ENCODE assay signal across 18 mouse cellular contexts in genomic region chr5:135851481-135851880, GRCm38 (mm10). TPM values are rescaled to one million over a fixed set of nuclear protein-coding genes. Genes with fewer than 3 reads are reported as not detected.
DNase-seq lines count a peak whose midpoint lies in the region; ATAC-seq and TF ChIP-seq lines count a peak whose summit lies in the region.
"Had no signal": no experiment of that assay in that cellular context is flagged by ENCODE, and none has a peak within 500 bp of the region (broad histone marks: within the 10 kb centered on the region; RNA-seq: fewer than 3 reads in every experiment).

No protein-coding gene starts in this region.

- H3K4me2 ChIP-seq in embryonic facial prominence, embryonic 12.5 days (replicated peaks), result peak overlapping the region; percentile 27
- H3K4me2 ChIP-seq in forebrain, embryonic 13.5 days, result peak overlapping the region; percentile 40
- peak overlapping the region; percentile 40 for H3K4me2 ChIP-seq in hindbrain, embryonic 15.5 days
- H3K4me2 ChIP-seq in midbrain, postnatal 0 days (ENCODE audit: low read depth, low read length, poor library complexity, severe bottlenecking), result peak overlapping the region; percentile 15; the same call in 1 of the 2 replicates
- H3K4me2 ChIP-seq: heart, embryonic 13.5 days; limb, embryonic 13.5 days had no signal

- peaks cover 76% of the 10 kb centered on the region for H3K27me3 ChIP-seq in embryonic facial prominence, embryonic 12.5 days
- peaks cover 77% of the 10 kb centered on the region for H3K27me3 ChIP-seq in forebrain, embryonic 13.5 days
- H3K27me3 ChIP-seq in hindbrain, embryonic 15.5 days, result peaks cover 11% of the 10 kb centered on the region
- peaks cover 10% of the 10 kb centered on the region for H3K27me3 ChIP-seq in midbrain, postnatal 0 days (ENCODE audit: insufficient read depth, low read length)

- H3K27ac ChIP-seq in embryonic facial prominence, embryonic 12.5 days, result 0 out of 2 replicates have a peak overlapping the region, but pooled peaks have one; percentile 6
- H3K27ac ChIP-seq in forebrain, embryonic 13.5 days, result peak overlapping the region; percentile 79
- peak overlapping the region; percentile 88 for H3K27ac ChIP-seq in hindbrain, embryonic 15.5 days (replicated peaks)
- H3K27ac ChIP-seq in midbrain, postnatal 0 days (ENCODE audit: low read depth, low read length), result peak overlapping the region; percentile 71
- H3K27ac ChIP-seq in left cerebral cortex, adult 2 months, result no peak overlapping the region
- H3K27ac ChIP-seq: heart, embryonic 13.5 days; limb, embryonic 13.5 days had no signal

- H3K9me3 ChIP-seq in embryonic facial prominence, embryonic 12.5 days, result no peaks in the 10 kb centered on the region
- no peaks in the 10 kb centered on the region for H3K9me3 ChIP-seq in forebrain, embryonic 13.5 days (replicated peaks)
- H3K9me3 ChIP-seq in hindbrain, embryonic 15.5 days, result no peaks in the 10 kb centered on the region
- H3K9me3 ChIP-seq in midbrain, postnatal 0 days (ENCODE audit: low read length), result no peaks in the 10 kb centered on the region
- H3K9me3 ChIP-seq: heart, embryonic 13.5 days had no signal

- no peak for TF ChIP-seq CTCF in midbrain, postnatal 0 days (IDR thresholded peaks at IDR 0.05)
- no peak for TF ChIP-seq CTCF in left cerebral cortex, adult 2 months (IDR thresholded peaks at IDR 0.05)

- H3K36me3 ChIP-seq in embryonic facial prominence, embryonic 12.5 days, result no peaks in the 10 kb centered on the region
- no peaks in the 10 kb centered on the region for H3K36me3 ChIP-seq in forebrain, embryonic 13.5 days (ENCODE audit: poor library complexity, severe bottlenecking)
- H3K36me3 ChIP-seq in hindbrain, embryonic 15.5 days, result no peaks in the 10 kb centered on the region
- H3K36me3 ChIP-seq in midbrain, postnatal 0 days (ENCODE audit: insufficient read depth, low read length), result peaks cover 9% of the 10 kb centered on the region; the same call in 1 of the 2 replicates
- H3K36me3 ChIP-seq: heart, embryonic 13.5 days; limb, embryonic 13.5 days had no signal

- no peak overlapping the region for H3K9ac ChIP-seq in embryonic facial prominence, embryonic 12.5 days
- H3K9ac ChIP-seq in forebrain, embryonic 13.5 days, result 0 out of 2 replicates have a peak overlapping the region, but pooled peaks have one; percentile 45
- H3K9ac ChIP-seq in hindbrain, embryonic 15.5 days, result no peak overlapping the region
- no peak overlapping the region for H3K9ac ChIP-seq in midbrain, postnatal 0 days (replicated peaks; ENCODE audit: low read length, poor library complexity, severe bottlenecking)
- H3K9ac ChIP-seq: heart, embryonic 13.5 days; limb, embryonic 13.5 days had no signal

- DNase-seq in midbrain, postnatal 0 days (ENCODE audit: low spot score), result no peak
- DNase-seq in thymus, postnatal 0 days (ENCODE audit: low spot score), result no peak
- no peak for DNase-seq in right cerebral cortex, postnatal 4 days
- no peak for DNase-seq in Muller cell, postnatal 12 days (ENCODE audit: inconsistent ontology term)
- DNase-seq in left cerebral cortex, adult 2 months (ENCODE audit: extremely low spot score in 1 of 2, low spot score in 2 of 2), result no peak
- DNase-seq: cerebellum, adult 8-10 months; gastrocnemius, postnatal 14 days; kidney, adult 9 months; layer of hippocampus, adult 9-11 months; spleen, adult 18-20 months; thymus, postnatal 36 days had no signal

- intact Hi-C loops in left cerebral cortex, adult 2 months (cut with DNase I), result loop anchor here (10.0 kb wide), 1 partner anchor 217 kb away; the partner anchor contains the start of gene Rhbdd2

- ATAC-seq in embryonic facial prominence, embryonic 12.5 days (ENCODE audit: insufficient number of reproducible peaks, insufficient read depth, low FRiP score, low TSS enrichment), result no peak
- 0 out of 2 replicates have a peak, but pooled peaks have one; percentile 11 for ATAC-seq in forebrain, embryonic 13.5 days
- 0 out of 2 replicates have a peak, but pooled peaks have one; percentile 2 for ATAC-seq in hindbrain, embryonic 15.5 days (ENCODE audit: low FRiP score, low read depth)
- ATAC-seq in midbrain, postnatal 0 days (ENCODE audit: low FRiP score), result peak; percentile 18; the same call in 1 of the 2 replicates

- H3K4me3 ChIP-seq in embryonic facial prominence, embryonic 12.5 days, result no peak overlapping the region
- H3K4me3 ChIP-seq in forebrain, embryonic 13.5 days, result no peak overlapping the region
- H3K4me3 ChIP-seq in hindbrain, embryonic 15.5 days, result no peak overlapping the region
- no peak overlapping the region for H3K4me3 ChIP-seq in midbrain, postnatal 0 days (ENCODE audit: low read depth, low read length)
- no peak overlapping the region for H3K4me3 ChIP-seq in left cerebral cortex, adult 2 months

- H3K4me1 ChIP-seq in embryonic facial prominence, embryonic 12.5 days, result peaks cover 15% of the 10 kb centered on the region
- H3K4me1 ChIP-seq in forebrain, embryonic 13.5 days, result peaks cover 26% of the 10 kb centered on the region
- H3K4me1 ChIP-seq in hindbrain, embryonic 15.5 days (replicated peaks), result peaks cover 31% of the 10 kb centered on the region
- H3K4me1 ChIP-seq in midbrain, postnatal 0 days (ENCODE audit: insufficient read depth, low read length), result no peaks in the 10 kb centered on the region

- WGBS in embryonic facial prominence, embryonic 12.5 days, result 4% methylated on average over 14 of the region's 14 CpGs
- 7% methylated on average over 14 of the region's 14 CpGs for WGBS in forebrain, embryonic 13.5 days
- 7% methylated on average over 14 of the region's 14 CpGs for WGBS in hindbrain, embryonic 15.5 days
- 20% methylated on average over 14 of the region's 14 CpGs for WGBS in midbrain, postnatal 0 days

RNA-seq across cellular contexts. Expression of gene Hspb1, which starts 36.2 kb away (rescaled TPM):
- polyA plus RNA-seq in embryonic facial prominence, embryonic 12.5 days (2016; fragmentation: Nextera tagmentation; extraction: Ambion mirVana), result 67.9 and 74.8 TPM in 2 replicates
- polyA plus RNA-seq in forebrain, embryonic 13.5 days (2015; fragmentation: Nextera tagmentation; extraction: Ambion mirVana), result 3.9 and 4.3 TPM in 2 replicates
- polyA plus RNA-seq in hindbrain, embryonic 15.5 days (2015; fragmentation: Nextera tagmentation; extraction: Ambion mirVana), result 14.8 and 16.6 TPM in 2 replicates
- 26.2 and 28.8 TPM in 2 replicates for total RNA-seq in midbrain, postnatal 0 days (2014; rRNA removed)
- 19.2 and 19.3 TPM in 2 replicates for polyA plus RNA-seq in midbrain, postnatal 0 days (2015; fragmentation: Nextera tagmentation; extraction: Ambion mirVana)
- polyA plus RNA-seq in thymus, postnatal 0 days (2015; fragmentation: Nextera tagmentation; extraction: Ambion mirVana), result 23.7 and 29.1 TPM in 2 replicates
- 10 to 100 TPM; 19.2 to 19.3 TPM for total RNA-seq in left cerebral cortex, adult 2 months (2021)
- total RNA-seq: hematopoietic stem cell, adult 5-6 weeks had no signal

RNA-seq across cellular contexts. Expression of gene Srrm3, which starts 44.8 kb away (rescaled TPM):
- 3.6 and 8.9 TPM in 2 replicates for polyA plus RNA-seq in embryonic facial prominence, embryonic 12.5 days (2016; fragmentation: Nextera tagmentation; extraction: Ambion mirVana)
- 45.8 and 52.8 TPM in 2 replicates for polyA plus RNA-seq in forebrain, embryonic 13.5 days (2015; fragmentation: Nextera tagmentation; extraction: Ambion mirVana)
- 79.4 and 90.0 TPM in 2 replicates for polyA plus RNA-seq in hindbrain, embryonic 15.5 days (2015; fragmentation: Nextera tagmentation; extraction: Ambion mirVana)
- total RNA-seq in midbrain, postnatal 0 days (2014; rRNA removed), result 85.2 and 123 TPM in 2 replicates
- polyA plus RNA-seq in midbrain, postnatal 0 days (2015; fragmentation: Nextera tagmentation; extraction: Ambion mirVana), result 52.5 and 58.8 TPM in 2 replicates
- polyA plus RNA-seq in thymus, postnatal 0 days (2015; fragmentation: Nextera tagmentation; extraction: Ambion mirVana), result 0.09 TPM in 1 of 2 replicates, not detected in the other
- total RNA-seq in left cerebral cortex, adult 2 months (2021), result 100 to 1,000 TPM in 1 of 2 experiments, 10 to 100 TPM in 1; 97.9 to 109 TPM
- total RNA-seq: gastrocnemius, postnatal 14 days; hematopoietic stem cell, adult 5-6 weeks had no signal
- polyA plus RNA-seq: liver, embryonic 16.5 days had no signal
